Mouse (Mus musculus): ENCODE measurements around the gene Fam189a1. TPM values are rescaled to one million over a fixed set of nuclear protein-coding genes. Genes with fewer than 3 reads are reported as not detected.
A peak's percentile ranks its signal among the peaks of the same experiment; 100 is the strongest.

The Fam189a1 gene
- polyA plus RNA-seq, 1 experiment from 2014 or later = 2.4 TPM

DNA sequence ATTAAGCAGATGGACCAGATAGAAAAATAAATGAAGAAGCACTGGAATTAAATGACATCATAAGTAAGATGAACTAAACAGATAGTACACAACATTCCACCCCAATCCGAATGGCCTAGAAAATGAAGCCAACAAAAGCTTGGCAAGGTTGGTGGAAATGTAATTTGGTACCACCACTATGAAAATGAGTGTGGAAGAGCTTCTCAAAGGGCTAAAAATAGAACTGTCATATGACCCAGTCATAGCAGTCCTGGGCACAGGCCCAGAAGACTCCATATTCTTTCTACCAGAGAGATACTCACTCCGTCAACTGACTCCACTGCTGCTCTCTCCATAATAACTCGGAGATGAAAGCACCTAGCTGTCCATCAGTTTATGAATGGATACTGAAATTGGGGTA, 310.3 kb downstream of the Fam189a1 start:
- WGBS = 91% methylated on average over 3 of the region's 3 CpGs
- Histone ChIP-seq H3K4me3 (no peak overlapping the region), H3K27me3 (ENCODE audit: insufficient read depth, poor library complexity, severe bottlenecking) (no peaks in the 10 kb centered on the region), H3K4me1 (replicated peaks) (peaks cover 7% of the 10 kb centered on the region), H3K9me3 (no peaks in the 10 kb centered on the region), H3K27ac (no peak overlapping the region), H3K36me3 (no peaks in the 10 kb centered on the region)
- no peak for DNase-seq (ENCODE audit: low spot score)

DNA sequence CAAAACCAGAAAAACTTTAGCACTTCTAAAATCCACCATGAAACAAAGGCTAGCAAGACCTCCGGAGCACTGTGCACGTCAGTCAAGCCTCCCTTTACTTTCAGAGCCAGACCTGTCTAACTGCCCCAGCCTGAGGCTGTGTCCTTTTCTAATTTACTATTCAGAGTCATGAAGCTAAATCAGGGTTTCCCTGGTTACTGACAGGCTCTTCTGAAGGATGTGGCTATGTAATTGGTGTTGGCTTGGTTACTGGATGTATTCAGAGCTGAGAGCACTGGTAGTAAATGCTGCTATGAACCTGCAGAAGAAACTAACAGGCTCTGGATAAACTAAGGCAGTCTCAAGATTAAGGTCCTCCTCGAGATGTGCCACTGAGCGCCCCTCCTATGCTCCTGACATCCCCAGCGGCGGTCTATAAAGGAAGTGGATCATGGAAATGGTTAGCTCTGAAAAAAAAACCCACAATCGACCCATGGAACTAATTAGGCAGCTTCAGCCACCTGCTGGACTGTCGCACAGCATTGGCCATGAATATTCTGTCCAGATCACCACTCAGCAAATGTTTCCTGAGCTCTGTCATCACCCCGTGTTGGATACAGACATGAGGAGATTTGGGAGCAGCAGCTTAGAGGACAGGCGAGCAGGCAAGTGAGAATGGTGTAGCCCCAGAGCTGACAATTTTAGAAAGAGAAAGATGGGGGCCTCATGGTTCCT, 315.3 kb downstream of the Fam189a1 start:
- 44% methylated on average over 10 of the region's 10 CpGs for WGBS
- Histone ChIP-seq H3K4me1 (replicated peaks) (peaks cover 24% of the 10 kb centered on the region), H3K9me3 (no peaks in the 10 kb centered on the region), H3K36me3 (no peaks in the 10 kb centered on the region), H3K27me3 (ENCODE audit: insufficient read depth, poor library complexity, severe bottlenecking) (no peaks in the 10 kb centered on the region), H3K4me3 (0 out of 2 replicates have a peak overlapping the region, but pooled peaks have one; percentile 11), H3K27ac (peak overlapping the region; percentile 84)
- DNase-seq (ENCODE audit: low spot score) = peak; percentile 46

DNA sequence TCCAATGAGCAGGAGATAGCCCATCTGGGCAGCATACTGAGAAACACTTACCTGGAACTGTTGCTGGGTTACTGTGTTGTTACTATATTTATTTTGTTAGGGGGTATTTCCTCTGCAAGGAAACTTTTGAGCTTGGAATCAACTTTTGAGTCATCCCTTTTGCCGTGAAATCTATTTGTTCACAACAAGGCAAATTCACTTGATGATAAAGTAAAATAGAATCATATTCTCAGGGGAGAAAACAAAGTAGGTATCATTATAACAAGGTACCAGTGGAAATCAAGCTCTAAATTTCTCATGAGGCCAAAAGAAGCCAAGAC, 315.8 kb downstream of the Fam189a1 start:
- DNase-seq (ENCODE audit: low spot score) = no peak
- peak overlapping the region; percentile 50 for H3K4me3 ChIP-seq
- no peaks in the 10 kb centered on the region for H3K27me3 ChIP-seq (ENCODE audit: insufficient read depth, poor library complexity, severe bottlenecking)
- peaks cover 24% of the 10 kb centered on the region for H3K4me1 ChIP-seq (replicated peaks)
- no peaks in the 10 kb centered on the region for H3K9me3 ChIP-seq
- 63% methylated on average over 1 of the region's 1 CpGs for WGBS
- H3K36me3 ChIP-seq = no peaks in the 10 kb centered on the region
- peak overlapping the region; percentile 84 for H3K27ac ChIP-seq

DNA sequence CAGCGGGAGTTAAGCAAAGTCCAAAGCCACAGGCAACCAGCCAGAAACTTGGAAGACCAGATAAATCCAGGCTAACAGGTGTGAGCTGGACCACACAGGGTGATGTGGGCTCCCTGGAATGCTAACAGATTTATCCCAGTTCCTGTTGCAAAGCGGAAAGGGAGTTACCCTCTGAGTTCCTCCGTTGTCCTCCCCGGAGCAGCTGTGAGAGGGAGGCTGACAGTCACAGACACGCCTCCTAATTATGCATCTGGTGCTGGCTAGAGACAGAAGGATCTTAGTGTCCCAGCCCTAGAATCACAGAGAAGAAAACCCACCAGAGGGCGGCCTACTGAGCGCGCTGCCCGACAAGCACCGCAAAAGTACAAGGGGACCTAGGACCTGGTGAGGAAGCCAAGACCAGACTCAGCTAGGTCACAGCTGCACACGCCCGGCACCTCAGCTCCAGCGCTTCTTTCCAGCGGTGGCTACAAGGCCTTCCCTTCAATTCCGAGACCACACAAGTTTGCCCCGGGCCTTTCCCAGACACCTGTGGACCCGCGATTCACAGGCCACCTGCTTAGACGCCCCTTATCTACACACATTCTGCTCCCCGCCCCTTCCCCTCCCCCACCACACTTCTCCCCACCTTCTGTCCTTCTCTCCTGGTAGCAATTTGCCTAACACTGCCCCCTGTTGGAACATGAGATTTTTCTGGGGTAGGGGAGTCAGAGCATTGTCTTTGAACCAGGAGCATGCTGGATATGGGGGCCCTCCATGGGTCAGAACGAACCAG, 316.4 kb downstream of the Fam189a1 start:
- no peaks in the 10 kb centered on the region for H3K9me3 ChIP-seq
- no peaks in the 10 kb centered on the region for H3K36me3 ChIP-seq
- peak overlapping the region; percentile 84 for H3K27ac ChIP-seq
- peaks cover 24% of the 10 kb centered on the region for H3K4me1 ChIP-seq (replicated peaks)
- H3K27me3 ChIP-seq (ENCODE audit: insufficient read depth, poor library complexity, severe bottlenecking) = no peaks in the 10 kb centered on the region
- WGBS = 2% methylated on average over 21 of the region's 21 CpGs
- peak overlapping the region; percentile 50 for H3K4me3 ChIP-seq
- peak; percentile 77 for DNase-seq (ENCODE audit: low spot score)

DNA sequence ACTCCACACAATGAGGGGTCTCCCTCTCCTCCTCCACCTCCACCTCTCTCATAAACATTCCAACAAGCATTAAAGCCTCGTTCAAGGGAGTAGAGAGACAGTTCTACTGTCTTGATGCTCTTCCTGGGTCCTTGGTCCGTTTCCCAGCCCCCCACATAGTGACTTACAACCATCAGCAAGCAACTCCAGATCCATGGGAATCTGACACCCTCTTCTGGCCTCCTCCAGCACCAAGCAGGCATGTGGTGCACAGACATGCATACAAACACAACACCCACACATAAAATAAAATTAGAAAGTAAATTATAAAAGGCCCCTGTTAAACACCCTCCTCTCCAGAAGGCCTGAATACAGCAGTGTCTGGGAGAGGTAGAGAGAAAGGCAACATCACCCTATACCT, 317.1 kb downstream of the Fam189a1 start:
- Histone ChIP-seq H3K27me3 (ENCODE audit: insufficient read depth, poor library complexity, severe bottlenecking) (no peaks in the 10 kb centered on the region), H3K4me1 (replicated peaks) (peaks cover 24% of the 10 kb centered on the region), H3K4me3 (peak overlapping the region; percentile 50), H3K27ac (peak overlapping the region; percentile 84; the same call in 1 of the 2 replicates), H3K36me3 (no peaks in the 10 kb centered on the region), H3K9me3 (no peaks in the 10 kb centered on the region)
- WGBS = 71% methylated on average over 2 of the region's 2 CpGs
- no peak for DNase-seq (ENCODE audit: low spot score)

DNA sequence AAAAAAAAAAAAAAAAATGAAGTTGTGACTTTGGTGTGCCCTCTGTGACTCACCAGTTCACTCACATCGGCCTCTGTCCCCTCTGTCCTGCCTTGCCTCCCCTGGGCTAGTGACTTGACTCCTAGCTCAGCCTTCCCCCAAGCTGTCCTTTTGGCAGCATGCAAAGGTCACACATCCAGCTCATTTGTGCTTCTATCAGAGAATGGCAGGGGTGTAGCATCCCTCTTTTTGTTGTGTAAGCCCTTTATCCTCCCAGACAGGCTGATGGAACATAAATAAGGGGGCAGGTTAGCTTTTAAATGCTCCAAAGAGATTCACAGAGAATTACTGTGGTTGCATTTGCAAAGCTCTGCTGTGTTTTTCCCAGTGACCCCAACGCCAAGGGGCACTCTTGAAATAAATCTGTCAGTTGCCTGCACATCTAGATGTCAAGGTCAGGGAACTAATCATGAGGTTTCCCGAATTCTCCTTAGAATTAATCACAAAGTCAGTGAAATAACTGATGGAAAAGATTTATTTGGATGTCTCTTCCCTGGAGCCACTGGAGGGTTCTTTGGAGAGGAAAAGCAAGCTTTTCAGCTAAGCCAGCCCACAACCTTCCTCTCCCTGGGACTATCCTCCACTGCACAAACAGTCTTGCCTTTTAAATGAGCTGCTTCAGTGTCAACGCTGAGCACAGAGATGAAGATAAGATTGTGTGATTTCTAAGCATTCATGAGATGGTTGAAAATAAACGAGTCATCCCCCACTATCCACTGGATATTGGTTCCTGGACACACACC, 326.0 kb downstream of the Fam189a1 start:
- Histone ChIP-seq H3K4me1 (replicated peaks) (peaks cover 11% of the 10 kb centered on the region), H3K9me3 (peaks cover 4% of the 10 kb centered on the region; the same call in 1 of the 2 replicates), H3K36me3 (no peaks in the 10 kb centered on the region), H3K4me3 (no peak overlapping the region), H3K27me3 (ENCODE audit: insufficient read depth, poor library complexity, severe bottlenecking) (no peaks in the 10 kb centered on the region), H3K27ac (no peak overlapping the region)
- WGBS = 47% methylated on average over 5 of the region's 5 CpGs
- DNase-seq (ENCODE audit: low spot score) = no peak

DNA sequence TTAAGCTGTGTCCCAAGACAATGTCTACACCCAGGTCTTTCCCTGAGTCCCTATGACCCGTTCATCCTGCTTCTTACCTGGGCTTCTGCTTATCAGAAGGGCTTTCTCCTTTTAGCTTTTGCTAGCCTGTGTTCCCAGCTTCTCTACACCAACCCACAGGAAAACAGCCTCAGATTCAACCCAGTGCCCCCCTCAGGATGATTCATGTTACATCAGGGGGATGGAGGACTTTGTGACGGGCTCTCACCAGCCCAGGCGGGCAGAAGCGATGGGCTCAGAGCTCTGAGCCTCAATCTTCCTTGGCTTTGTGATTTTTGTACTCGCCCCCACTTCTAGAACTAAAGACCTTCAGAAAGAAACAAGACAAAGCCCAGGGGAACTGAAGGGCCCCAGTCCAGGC, 335.3 kb downstream of the Fam189a1 start:
- no peak overlapping the region for H3K27ac ChIP-seq
- H3K4me3 ChIP-seq = no peak overlapping the region
- H3K9me3 ChIP-seq = no peaks in the 10 kb centered on the region
- WGBS = 81% methylated on average over 5 of the region's 5 CpGs
- H3K36me3 ChIP-seq = no peaks in the 10 kb centered on the region
- no peaks in the 10 kb centered on the region for H3K27me3 ChIP-seq (ENCODE audit: insufficient read depth, poor library complexity, severe bottlenecking)
- no peaks in the 10 kb centered on the region for H3K4me1 ChIP-seq (replicated peaks)
- no peak for DNase-seq (ENCODE audit: low spot score)

DNA sequence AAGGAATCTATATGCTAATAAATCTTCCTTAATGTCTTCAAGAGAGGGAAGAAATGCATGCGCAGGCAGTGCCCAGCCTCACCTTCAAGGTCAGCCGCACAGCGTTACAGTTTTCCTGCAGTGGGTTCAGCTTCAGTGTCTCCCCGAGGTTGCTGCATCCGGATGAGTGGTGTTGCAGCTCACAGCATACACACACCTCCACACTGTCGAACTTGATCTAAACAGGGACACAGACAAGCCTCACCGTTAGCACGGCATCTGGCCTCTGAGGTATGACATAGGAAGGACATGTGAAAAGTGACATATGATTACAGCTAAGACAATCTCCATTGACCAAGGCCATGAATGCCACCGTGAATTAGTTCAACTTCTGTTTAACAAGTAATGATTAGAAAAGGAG, 336.7 kb downstream of the Fam189a1 start:
- no peak for DNase-seq (ENCODE audit: low spot score)
- 94% methylated on average over 9 of the region's 9 CpGs for WGBS
- Histone ChIP-seq H3K27ac (no peak overlapping the region), H3K9me3 (no peaks in the 10 kb centered on the region), H3K4me1 (replicated peaks) (no peaks in the 10 kb centered on the region), H3K36me3 (no peaks in the 10 kb centered on the region), H3K4me3 (no peak overlapping the region), H3K27me3 (ENCODE audit: insufficient read depth, poor library complexity, severe bottlenecking) (no peaks in the 10 kb centered on the region)

DNA sequence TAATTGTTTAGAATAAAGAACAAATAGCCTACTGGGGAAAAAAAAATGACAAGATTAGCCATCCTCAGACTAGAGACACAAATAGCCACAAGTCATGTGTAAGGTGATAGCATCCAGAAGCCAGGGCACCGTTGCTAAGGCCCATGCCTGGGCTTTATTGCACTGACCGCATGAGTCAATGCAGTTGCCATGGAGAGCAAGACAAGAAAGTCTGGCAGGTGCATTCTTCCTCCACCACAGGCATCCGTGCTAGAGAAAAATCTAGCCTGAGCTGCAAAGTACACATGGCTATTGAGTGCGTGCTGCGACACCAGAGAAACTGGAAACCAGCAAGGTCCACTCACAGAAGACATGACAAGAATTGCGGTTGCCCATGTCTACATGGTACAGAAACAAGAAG, 347.5 kb downstream of the Fam189a1 start:
- DNase-seq (ENCODE audit: low spot score) = peak; percentile 53
- H3K27me3 ChIP-seq (ENCODE audit: insufficient read depth, poor library complexity, severe bottlenecking) = 0 out of 2 replicates have a peak, but pooled peaks cover 6% of the 10 kb centered on the region
- no peaks in the 10 kb centered on the region for H3K36me3 ChIP-seq
- peaks cover 30% of the 10 kb centered on the region for H3K4me1 ChIP-seq (replicated peaks)
- H3K4me3 ChIP-seq = no peak overlapping the region
- WGBS = 38% methylated on average over 6 of the region's 6 CpGs
- H3K27ac ChIP-seq = no peak overlapping the region
- no peaks in the 10 kb centered on the region for H3K9me3 ChIP-seq

DNA sequence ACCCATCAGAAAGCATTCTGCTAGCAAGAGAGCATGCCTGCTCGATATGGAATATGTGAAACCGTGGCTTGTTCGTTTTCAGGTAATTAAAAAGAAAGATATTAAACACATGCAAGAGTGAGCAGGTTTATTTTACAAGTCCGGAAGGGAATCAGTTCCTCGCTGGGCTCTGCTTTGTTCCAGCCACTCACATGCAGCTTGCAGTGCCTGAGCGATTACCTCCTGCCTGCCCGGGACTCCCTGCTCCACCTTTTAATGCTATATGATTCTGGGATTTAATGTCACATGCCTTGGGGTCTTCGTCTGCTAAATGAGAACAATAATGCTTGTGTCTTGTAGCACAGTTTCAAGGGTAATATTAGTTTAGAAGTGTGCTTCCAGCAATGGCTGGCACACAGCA, 351.3 kb downstream of the Fam189a1 start:
- Histone ChIP-seq H3K4me1 (replicated peaks) (peaks cover 40% of the 10 kb centered on the region), H3K4me3 (no peak overlapping the region), H3K9me3 (no peaks in the 10 kb centered on the region), H3K36me3 (no peaks in the 10 kb centered on the region), H3K27ac (no peak overlapping the region), H3K27me3 (ENCODE audit: insufficient read depth, poor library complexity, severe bottlenecking) (0 out of 2 replicates have a peak, but pooled peaks cover 10% of the 10 kb centered on the region)
- DNase-seq (ENCODE audit: low spot score) = no peak
- WGBS = 77% methylated on average over 8 of the region's 8 CpGs

DNA sequence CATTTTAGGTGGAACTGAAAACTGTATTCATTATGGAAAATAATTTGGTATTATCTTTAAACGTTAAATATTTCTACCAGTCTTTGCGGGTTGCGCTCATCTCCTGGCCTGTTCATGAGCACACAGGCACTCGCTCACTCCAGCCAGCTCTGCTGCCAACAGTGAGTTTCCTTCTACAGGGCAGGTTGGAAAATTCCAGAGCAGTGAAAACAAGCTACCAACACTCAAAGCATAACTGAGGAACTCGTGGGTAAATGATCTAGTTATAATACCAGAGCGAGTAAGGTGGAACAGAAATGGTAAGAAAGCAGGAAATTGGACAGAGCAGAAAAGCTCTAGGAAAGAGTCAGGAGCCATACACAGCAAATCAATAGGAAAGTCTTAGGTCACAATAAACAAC, 360.8 kb downstream of the Fam189a1 start:
- no peak overlapping the region for H3K4me3 ChIP-seq
- no peak for DNase-seq (ENCODE audit: low spot score)
- no peaks in the 10 kb centered on the region for H3K36me3 ChIP-seq
- H3K27ac ChIP-seq = no peak overlapping the region
- H3K27me3 ChIP-seq (ENCODE audit: insufficient read depth, poor library complexity, severe bottlenecking) = no peaks in the 10 kb centered on the region
- 0 out of 2 replicates have a peak, but pooled peaks cover 3% of the 10 kb centered on the region for H3K4me1 ChIP-seq (replicated peaks)
- no peaks in the 10 kb centered on the region for H3K9me3 ChIP-seq
- 85% methylated on average over 6 of the region's 6 CpGs for WGBS

DNA sequence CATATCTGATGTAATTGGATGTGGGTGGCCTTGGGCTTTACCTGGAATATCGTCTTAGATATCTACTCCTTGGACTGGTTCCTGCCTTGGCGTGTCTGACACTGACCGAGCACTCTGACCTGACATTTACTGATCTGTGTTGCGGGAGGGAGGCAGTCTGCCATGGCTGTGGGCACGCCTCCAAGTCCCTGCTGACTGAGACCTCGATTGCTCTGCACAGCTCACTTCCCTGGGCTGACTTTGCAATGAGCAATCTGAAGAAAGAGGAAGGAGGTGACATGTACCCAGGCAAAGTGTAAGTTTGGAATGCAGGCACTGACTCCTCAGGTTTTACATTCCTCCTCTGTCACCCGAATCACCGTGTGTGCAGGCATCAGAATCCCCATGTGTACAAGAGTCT, 364.3 kb downstream of the Fam189a1 start:
- 72% methylated on average over 8 of the region's 8 CpGs for WGBS
- Histone ChIP-seq H3K27ac (no peak overlapping the region), H3K4me1 (replicated peaks) (no peaks in the 10 kb centered on the region), H3K4me3 (no peak overlapping the region), H3K36me3 (no peaks in the 10 kb centered on the region), H3K27me3 (ENCODE audit: insufficient read depth, poor library complexity, severe bottlenecking) (no peaks in the 10 kb centered on the region), H3K9me3 (no peaks in the 10 kb centered on the region)
- no peak for DNase-seq (ENCODE audit: low spot score)

DNA sequence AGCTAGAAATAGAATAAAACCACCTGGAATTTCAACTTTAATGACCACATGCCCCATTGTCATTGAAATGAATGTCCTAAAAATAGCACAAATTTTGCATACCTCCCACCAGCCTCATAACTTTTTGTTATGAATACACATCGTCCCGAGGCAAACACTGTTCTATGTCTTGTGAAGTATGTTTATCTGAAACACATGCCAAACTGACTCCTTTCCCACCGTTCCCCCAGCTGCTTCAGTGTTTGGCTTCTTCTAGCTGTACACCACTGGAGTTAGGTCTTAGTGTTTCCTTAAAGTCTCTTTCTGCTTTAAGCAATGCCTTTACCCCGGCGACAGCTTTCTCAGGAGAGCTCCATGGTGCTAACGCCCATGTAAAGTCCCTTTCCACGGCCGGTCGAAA, 365.2 kb downstream of the Fam189a1 start:
- Histone ChIP-seq H3K36me3 (no peaks in the 10 kb centered on the region), H3K9me3 (no peaks in the 10 kb centered on the region), H3K27me3 (ENCODE audit: insufficient read depth, poor library complexity, severe bottlenecking) (no peaks in the 10 kb centered on the region), H3K27ac (no peak overlapping the region), H3K4me1 (replicated peaks) (peaks cover 6% of the 10 kb centered on the region), H3K4me3 (no peak overlapping the region)
- WGBS = 78% methylated on average over 9 of the region's 9 CpGs
- no peak for DNase-seq (ENCODE audit: low spot score)

All from hindbrain, embryonic 10.5 days (tissue).